Mouse (Mus musculus): Measurements from ENCODE around the gene Spag4. TPM values are rescaled to one million over a fixed set of nuclear protein-coding genes. Genes with fewer than 3 reads are reported as not detected.

Gene Spag4
- polyA plus RNA-seq, 2 experiments, result 1.1 to 1.2 TPM

GRCm38 (mm10) chr2:156039390-156039789, 25.6 kb upstream of the Spag4 start:
- no peak for TF ChIP-seq EP300 (IDR thresholded peaks at IDR 0.05; ENCODE audit: low read depth)
- TF ChIP-seq CTCF (IDR thresholded peaks at IDR 0.05; ENCODE audit: low read depth), result no peak
- WGBS (ENCODE audit: insufficient replicate concordance), result 57% methylated on average over 3 of the region's 3 CpGs

GRCm38 (mm10) chr2:156042903-156043302, 22.1 kb upstream of the Spag4 start:
- H3K9me3 ChIP-seq (ENCODE audit: control insufficient read depth, low read length), result no peaks in the 10 kb centered on the region
- no peak for TF ChIP-seq EP300 (IDR thresholded peaks at IDR 0.05; ENCODE audit: low read depth)

More at GRCm38 (mm10) chr2:156039390-156039789, 25.6 kb upstream of the Spag4 start:
- Histone ChIP-seq H3K4me3 (ENCODE audit: insufficient read depth in 1 of 2, low read depth in 2 of 2, low read length in 2 of 2) (no peak overlapping the region), H3K36me3 (replicated peaks; ENCODE audit: control insufficient read depth, insufficient read depth, low read depth) (no peaks in the 10 kb centered on the region), H3K27me3 (ENCODE audit: control insufficient read depth, insufficient read depth, low read length) (no peaks in the 10 kb centered on the region), H3K27ac (no peak overlapping the region), H3K4me2 (ENCODE audit: low read depth) (no peak overlapping the region), H3K9me3 (ENCODE audit: control insufficient read depth, low read length) (no peaks in the 10 kb centered on the region), H3K4me1 (replicated peaks; ENCODE audit: control insufficient read depth in 2 of 2, insufficient read depth in 2 of 2, low read length in 1 of 2) (no peaks in the 10 kb centered on the region), H3K9ac (replicated peaks) (no peak overlapping the region)
- no peak for DNase-seq (ENCODE audit: low read depth in 3 of 3, low spot score in 3 of 3)
- no peak for ATAC-seq (ENCODE audit: insufficient read depth)

GRCm38 (mm10) chr2:156047929-156048328, 17.0 kb upstream of the Spag4 start:
- no peak for ATAC-seq (ENCODE audit: insufficient read depth)
- H3K36me3 ChIP-seq (replicated peaks; ENCODE audit: control insufficient read depth, insufficient read depth, low read depth), result no peaks in the 10 kb centered on the region
- no peaks in the 10 kb centered on the region for H3K9me3 ChIP-seq (ENCODE audit: control insufficient read depth, low read length)
- no peak overlapping the region for H3K4me3 ChIP-seq (ENCODE audit: insufficient read depth in 1 of 2, low read depth in 2 of 2, low read length in 2 of 2)
- DNase-seq (ENCODE audit: low read depth in 3 of 3, low spot score in 3 of 3), result no peak
- TF ChIP-seq CTCF (IDR thresholded peaks at IDR 0.05; ENCODE audit: low read depth), result no peak
- no peak for TF ChIP-seq EP300 (IDR thresholded peaks at IDR 0.05; ENCODE audit: low read depth)
- no peak overlapping the region for H3K9ac ChIP-seq (replicated peaks)
- 0 out of 2 replicates have a peak overlapping the region, but pooled peaks have one; percentile 18 for H3K4me2 ChIP-seq (ENCODE audit: low read depth)
- no peak overlapping the region for H3K27ac ChIP-seq
- no peaks in the 10 kb centered on the region; the same call in 1 of the 2 replicates for H3K27me3 ChIP-seq (ENCODE audit: control insufficient read depth, insufficient read depth, low read length)
- WGBS (ENCODE audit: insufficient replicate concordance), result 11% methylated on average over 19 of the region's 19 CpGs
- no peaks in the 10 kb centered on the region for H3K4me1 ChIP-seq (replicated peaks; ENCODE audit: control insufficient read depth in 2 of 2, insufficient read depth in 2 of 2, low read length in 1 of 2)

More at GRCm38 (mm10) chr2:156042903-156043302, 22.1 kb upstream of the Spag4 start:
- Histone ChIP-seq H3K4me3 (ENCODE audit: insufficient read depth in 1 of 2, low read depth in 2 of 2, low read length in 2 of 2) (no peak overlapping the region), H3K36me3 (replicated peaks; ENCODE audit: control insufficient read depth, insufficient read depth, low read depth) (no peaks in the 10 kb centered on the region), H3K27me3 (ENCODE audit: control insufficient read depth, insufficient read depth, low read length) (no peaks in the 10 kb centered on the region; the same call in 1 of the 2 replicates), H3K27ac (no peak overlapping the region), H3K9ac (replicated peaks) (no peak overlapping the region), H3K4me1 (replicated peaks; ENCODE audit: control insufficient read depth in 2 of 2, insufficient read depth in 2 of 2, low read length in 1 of 2) (no peaks in the 10 kb centered on the region), H3K4me2 (ENCODE audit: low read depth) (no peak overlapping the region)
- DNase-seq (ENCODE audit: low read depth in 3 of 3, low spot score in 3 of 3) (no peak), ATAC-seq (ENCODE audit: insufficient read depth) (no peak)
- WGBS (ENCODE audit: insufficient replicate concordance), result 60% methylated on average over 8 of the region's 8 CpGs

- Histone ChIP-seq H3K4me1 (replicated peaks; ENCODE audit: control insufficient read depth in 2 of 2, insufficient read depth in 2 of 2, low read length in 1 of 2) (no peaks in the 10 kb centered on the region), H3K9me3 (ENCODE audit: control insufficient read depth, low read length) (no peaks in the 10 kb centered on the region), H3K4me3 (ENCODE audit: insufficient read depth in 1 of 2, low read depth in 2 of 2, low read length in 2 of 2) (no peak within 1 kb of the TSS), H3K27me3 (ENCODE audit: control insufficient read depth, insufficient read depth, low read length) (no peaks in the 10 kb centered on the region), H3K27ac (no peak within 1 kb of the TSS), H3K36me3 (replicated peaks; ENCODE audit: control insufficient read depth, insufficient read depth, low read depth) (no peaks in the 10 kb centered on the region), H3K4me2 (ENCODE audit: low read depth) (no peak within 1 kb of the TSS), H3K9ac (replicated peaks) (no peak within 1 kb of the TSS)
- TF ChIP-seq EP300 (IDR thresholded peaks at IDR 0.05; ENCODE audit: low read depth) (no peak), CTCF (IDR thresholded peaks at IDR 0.05; ENCODE audit: low read depth) (no peak)
- no peak for ATAC-seq (ENCODE audit: insufficient read depth)
- WGBS (ENCODE audit: insufficient replicate concordance), result 65% methylated on average over 9 of the region's 9 CpGs
- no peak for DNase-seq (ENCODE audit: low read depth in 3 of 3, low spot score in 3 of 3)
Measured at GRCm38 (mm10) chr2:156052816-156053215, 12.2 kb upstream of the Spag4 start, which contains the start of gene Fer1l4. Fer1l4 (minus strand) TSS chr2:156052947.

GRCm38 (mm10) chr2:156066126-156066525, 1.2 kb downstream of the Spag4 start:
- Histone ChIP-seq H3K36me3 (replicated peaks; ENCODE audit: control insufficient read depth, insufficient read depth, low read depth) (no peaks in the 10 kb centered on the region), H3K4me2 (ENCODE audit: low read depth) (peak overlapping the region; percentile 86), H3K27ac (no peak overlapping the region), H3K9ac (replicated peaks) (peak overlapping the region; percentile 47), H3K4me3 (ENCODE audit: insufficient read depth in 1 of 2, low read depth in 2 of 2, low read length in 2 of 2) (peak overlapping the region in 1 of 2 experiments; percentile 82; a peak in 2 of 4 replicates), H3K9me3 (ENCODE audit: control insufficient read depth, low read length) (no peaks in the 10 kb centered on the region), H3K27me3 (ENCODE audit: control insufficient read depth, insufficient read depth, low read length) (no peaks in the 10 kb centered on the region), H3K4me1 (replicated peaks; ENCODE audit: control insufficient read depth in 2 of 2, insufficient read depth in 2 of 2, low read length in 1 of 2) (peaks cover 3 to 9% of the 10 kb centered on the region in 2 experiments; a peak in 3 of 4 replicates)
- ATAC-seq (ENCODE audit: insufficient read depth) (no peak), DNase-seq (ENCODE audit: low read depth in 3 of 3, low spot score in 3 of 3) (no peak)
- TF ChIP-seq EP300 (IDR thresholded peaks at IDR 0.05; ENCODE audit: low read depth) (no peak), CTCF (IDR thresholded peaks at IDR 0.05; ENCODE audit: low read depth) (no peak)
- 37% methylated on average over 10 of the region's 10 CpGs for WGBS (ENCODE audit: insufficient replicate concordance)

Measured in liver, embryonic 14.5 days (tissue).